Mouse (Mus musculus) layer of hippocampus, postnatal 10 days (tissue): ENCODE measurements around the gene Gga2. TPM values are rescaled to one million over a fixed set of nuclear protein-coding genes. Genes with fewer than 3 reads are reported as not detected.

ENCODE experiments used
- DNase-seq, 2 experiments: peaks; one replicate each; pipeline ENCODE4 v3.0.0; 2021; ENCODE audit warnings: low spot score in 2 of 2
- long read RNA-seq: library from polyadenylated mRNA; stranded (forward); transcript quantifications from one replicate; pipeline ENCODE4 v2.0.0, GENCODE M21; 2023
- total RNA-seq, 2 experiments: library from RNA; stranded (reverse); gene quantifications; 2 replicates each; pipeline ENCODE4 v1.2.3; 2021

The Gga2 gene
- total RNA-seq: 10 to 100 TPM; 34.1 to 36.0 TPM
- long read RNA-seq, full-length matches to known transcripts: 20 of 33 reads
- long read RNA-seq, partial matches to known transcripts: 6 of 33 reads
- long read RNA-seq, other reads (novel, unspliced or antisense): 7 of 33 reads

DNA sequence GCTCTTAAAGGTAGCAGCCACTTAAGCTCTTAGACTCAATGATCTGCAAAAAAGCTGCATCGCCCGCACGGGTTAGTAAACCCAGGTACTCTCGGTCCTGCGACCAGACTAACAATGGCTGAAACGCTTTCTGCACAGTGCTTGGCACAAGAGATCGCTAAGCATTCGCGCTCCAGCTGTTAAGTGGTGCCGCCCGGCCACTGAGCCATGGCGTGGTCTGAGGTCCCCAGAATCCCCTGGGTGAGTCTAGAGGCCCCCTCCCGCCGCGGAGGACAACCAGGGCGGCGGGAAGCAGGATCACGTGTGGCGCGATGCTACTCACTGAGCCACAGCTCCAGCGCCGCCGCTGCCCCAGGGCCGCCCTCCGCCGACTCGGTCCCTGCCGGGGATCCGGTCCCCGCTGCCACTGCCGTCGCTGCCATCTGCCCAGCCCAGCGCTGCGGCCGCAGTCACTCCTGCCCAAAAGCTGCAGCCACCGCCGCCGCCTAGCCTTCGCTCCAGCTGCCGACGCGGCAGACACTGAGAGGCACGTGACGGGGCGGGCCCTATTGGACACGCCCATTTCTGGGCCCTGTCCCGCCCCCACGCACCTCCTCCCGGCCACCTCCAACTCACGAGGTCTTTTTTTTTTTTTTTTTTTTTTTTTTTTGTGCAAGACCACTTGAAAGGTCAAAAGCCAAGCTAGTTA is at the start of gene Gga2:
TSS of gene Gga2 (minus strand) at position 556 of the 688 bp plus-strand sequence.
- DNase-seq: peak; percentile 82 to 90

DNA sequence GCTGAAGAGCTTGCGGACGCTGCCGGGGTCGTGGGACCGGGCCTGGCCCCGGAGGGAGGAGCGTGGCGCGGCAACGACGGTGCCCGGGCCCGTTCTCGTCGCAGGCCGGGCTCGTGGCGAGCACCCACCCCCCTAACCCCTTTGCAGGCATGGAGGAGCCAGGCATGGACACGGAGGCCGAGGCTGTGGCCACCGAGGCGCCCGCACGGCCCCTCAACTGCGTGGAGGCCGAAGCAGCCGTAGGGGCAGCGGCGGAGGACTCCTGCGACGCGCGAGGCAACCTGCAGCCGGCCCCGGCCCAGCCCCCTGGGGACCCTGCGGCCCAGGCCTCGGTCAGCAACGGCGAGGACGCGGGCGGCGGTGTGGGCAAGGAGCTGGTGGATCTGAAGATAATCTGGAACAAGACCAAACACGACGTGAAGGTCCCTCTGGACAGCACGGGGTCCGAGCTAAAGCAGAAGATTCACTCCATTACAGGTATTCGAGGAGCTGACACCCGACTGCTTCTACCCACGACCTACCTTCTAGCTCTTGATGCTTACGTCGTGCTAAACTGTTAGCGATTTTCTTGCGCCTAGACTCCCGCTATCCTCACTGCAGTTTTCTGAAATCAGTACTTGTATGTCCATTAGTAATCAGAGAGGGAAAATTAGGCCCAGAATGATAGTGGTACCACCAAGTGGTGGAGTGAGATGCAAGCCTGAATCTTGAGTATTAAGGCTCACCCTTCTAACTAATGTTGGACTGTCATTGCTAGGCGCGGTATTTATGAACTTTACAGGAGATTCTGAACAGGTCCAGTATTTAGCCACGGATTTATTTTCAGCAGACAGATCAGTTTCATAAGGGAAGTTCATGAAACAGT is 46.7 kb upstream of the Gga2 start:
- DNase-seq: peak in 1 of 2 experiments; percentile 23

- peak; percentile 95 to 97 for DNase-seq
These were observed 46.0 kb upstream of the Gga2 start, which contains the start of the genes Ubfd1 and Ears2 for GRCm38 (mm10) chr7:122066945-122067516. Gene Ubfd1, plus strand, starts transcription at chr7:122067175. Gene Ears2, minus strand, starts transcription at chr7:122067263.

GRCm38 (mm10) chr7:122066102-122066944 is 45.3 kb upstream of the Gga2 start:
- peak in 1 of 2 experiments; percentile 13 for DNase-seq

- no peak for DNase-seq
These were observed 44.6 kb upstream of the Gga2 start for GRCm38 (mm10) chr7:122065656-122066055.

DNA sequence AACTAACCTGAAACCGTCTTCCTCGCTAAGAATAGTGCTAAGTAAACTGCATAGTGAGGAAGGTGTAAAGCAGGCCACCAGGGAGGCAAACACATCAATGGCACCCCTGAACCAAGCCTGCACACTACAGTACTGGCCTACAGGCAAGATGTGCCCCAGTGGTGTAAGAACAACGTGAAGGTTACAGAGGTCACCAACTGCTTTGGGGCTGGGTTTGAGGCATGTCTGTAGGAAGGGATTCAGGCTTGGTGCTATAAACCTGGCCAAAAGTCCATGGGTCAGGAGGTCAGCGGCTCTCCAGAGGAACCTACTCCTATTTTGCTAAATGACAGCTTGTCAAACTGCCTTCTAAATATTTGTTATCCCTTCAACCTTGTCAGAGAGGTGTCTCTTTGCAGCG is 35.6 kb upstream of the Gga2 start:
- no peak for DNase-seq

DNA sequence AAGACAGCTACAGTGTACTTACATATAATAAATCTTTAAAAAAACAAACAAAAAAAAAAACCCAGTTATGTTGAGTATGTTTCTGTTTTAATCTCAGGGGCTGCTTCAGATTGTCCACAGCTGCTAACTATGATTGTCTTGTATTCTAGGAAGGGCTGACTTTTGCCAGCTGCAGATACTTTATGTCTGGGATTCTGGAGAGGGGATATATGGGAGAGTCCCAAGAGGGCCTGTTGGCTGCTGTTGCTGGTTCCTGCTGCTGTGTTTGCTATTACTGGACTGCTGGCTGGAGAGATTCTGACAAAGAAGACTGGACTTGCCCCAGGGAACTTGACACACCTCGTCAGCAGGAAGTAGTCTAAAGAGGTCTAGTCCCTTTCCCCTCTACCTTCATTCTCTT is 29.8 kb upstream of the Gga2 start:
- no peak for DNase-seq

DNA sequence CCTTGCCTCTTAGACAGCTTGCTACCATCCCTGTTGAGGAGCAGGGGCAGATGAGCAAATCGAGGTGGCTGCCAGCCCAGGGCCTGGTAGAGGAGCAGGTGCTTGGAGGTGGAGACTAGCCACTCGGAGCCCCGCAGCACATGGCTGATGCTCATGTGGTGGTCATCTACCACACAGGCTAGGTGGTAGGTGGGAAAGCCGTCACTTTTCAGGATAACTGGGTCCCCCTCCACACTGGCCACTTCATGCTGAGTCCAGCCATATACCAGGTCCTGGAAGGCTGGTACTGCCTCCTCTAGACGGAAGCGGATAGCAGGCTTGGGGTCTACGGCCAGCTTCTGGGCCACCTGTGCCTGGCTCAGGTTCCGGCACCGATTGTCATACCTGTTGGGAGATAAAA is 27.2 kb upstream of the Gga2 start:
- no peak for DNase-seq

GRCm38 (mm10) chr7:122046813-122047212 is 25.8 kb upstream of the Gga2 start:
- DNase-seq: no peak

- no peak for DNase-seq
These were observed 24.7 kb upstream of the Gga2 start for GRCm38 (mm10) chr7:122045711-122046110.

DNA sequence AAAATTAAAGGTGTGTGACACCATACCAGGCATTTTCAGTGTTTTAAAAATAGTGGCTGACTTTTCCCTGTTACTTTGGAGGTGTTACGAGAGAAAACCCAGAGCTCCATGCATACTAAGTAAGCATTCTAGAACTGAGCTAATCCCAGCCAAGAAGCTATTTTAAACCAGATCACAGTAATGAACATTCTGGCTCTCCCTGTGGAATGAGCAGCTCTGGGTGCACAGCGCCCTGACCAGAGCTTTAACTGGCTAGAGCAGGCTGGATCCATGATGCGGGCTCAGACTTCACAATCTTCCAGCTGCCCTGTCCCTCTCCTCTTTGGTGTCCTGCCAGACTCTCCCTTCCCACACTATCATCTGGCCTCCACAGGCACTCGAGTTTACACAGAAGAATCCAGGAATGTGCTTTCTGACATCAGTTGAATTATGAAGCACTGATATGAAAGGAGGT is 24.2 kb upstream of the Gga2 start:
- DNase-seq: no peak

DNA sequence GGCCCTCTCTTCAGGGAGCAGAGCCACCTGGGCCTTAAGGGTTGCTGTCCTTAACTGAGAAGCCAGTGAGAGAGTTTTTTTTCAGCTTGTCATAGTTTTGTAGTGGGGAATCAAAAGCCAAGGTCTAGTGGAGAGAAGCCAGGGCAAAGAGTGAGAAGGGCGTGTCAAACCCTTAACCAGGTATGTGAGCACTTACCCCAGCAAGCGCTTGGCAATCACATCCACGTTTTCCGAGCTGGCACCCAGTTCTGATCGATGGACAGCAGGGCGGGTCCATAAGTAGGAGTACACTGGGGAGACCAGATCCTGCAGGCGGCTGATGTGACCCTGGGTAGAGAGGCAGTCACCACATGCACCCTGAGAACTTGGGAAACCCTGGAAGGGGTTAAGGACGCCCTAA is 23.1 kb upstream of the Gga2 start:
- no peak for DNase-seq

DNA sequence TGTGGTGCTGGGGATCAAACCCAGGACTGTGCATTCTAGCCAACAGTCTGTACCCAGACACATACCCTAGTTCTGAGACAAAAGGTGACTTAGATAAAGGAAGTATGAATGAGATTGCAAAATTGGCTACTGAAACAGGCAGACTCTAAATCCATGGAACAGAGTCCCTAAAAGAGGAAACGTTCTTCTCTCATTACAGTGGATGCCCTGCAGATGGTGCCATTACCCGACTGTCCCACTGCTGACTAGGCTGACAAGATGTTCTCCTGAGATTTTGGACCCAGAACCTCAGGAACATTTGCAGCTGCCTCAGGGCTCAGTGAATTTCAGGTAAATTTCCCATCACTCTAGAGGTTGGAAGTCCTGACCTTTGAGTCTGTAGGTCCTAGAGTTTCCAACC is 13.3 kb upstream of the Gga2 start:
- DNase-seq: no peak

GRCm38 (mm10) chr7:122033371-122033770 is 12.3 kb upstream of the Gga2 start:
- no peak for DNase-seq

GRCm38 (mm10) chr7:122022131-122022530 is 1.1 kb upstream of the Gga2 start:
- DNase-seq: no peak

- DNase-seq: no peak
These were observed 752 bp downstream of the Gga2 start for GRCm38 (mm10) chr7:122020273-122020666.

- DNase-seq: peak in 1 of 2 experiments; percentile 24
These were observed 2.0 kb downstream of the Gga2 start for GRCm38 (mm10) chr7:122018978-122019377.

GRCm38 (mm10) chr7:122018247-122018646 is 2.8 kb downstream of the Gga2 start:
- no peak for DNase-seq

- DNase-seq: no peak
These were observed 5.3 kb downstream of the Gga2 start for GRCm38 (mm10) chr7:122015734-122016133.

DNA sequence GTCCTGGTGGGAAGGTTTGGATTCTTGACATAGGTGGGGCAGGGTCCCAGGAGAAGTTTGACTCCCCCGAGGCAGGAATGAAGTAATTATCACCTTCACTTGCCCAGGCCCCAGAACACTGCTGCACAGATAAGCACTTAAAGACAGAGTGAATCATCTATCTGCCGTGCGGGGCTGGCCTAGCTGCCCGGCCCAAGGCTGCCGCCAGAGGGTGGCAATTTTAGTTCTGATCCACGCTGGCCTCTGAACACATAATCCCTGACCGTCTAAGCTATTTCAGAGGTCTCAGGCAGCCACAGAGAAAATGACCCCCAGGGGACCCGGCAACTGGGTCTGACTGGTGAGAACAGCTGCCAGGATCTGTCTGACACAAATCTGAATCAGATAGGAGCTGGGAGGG is 5.9 kb downstream of the Gga2 start:
- no peak for DNase-seq

DNA sequence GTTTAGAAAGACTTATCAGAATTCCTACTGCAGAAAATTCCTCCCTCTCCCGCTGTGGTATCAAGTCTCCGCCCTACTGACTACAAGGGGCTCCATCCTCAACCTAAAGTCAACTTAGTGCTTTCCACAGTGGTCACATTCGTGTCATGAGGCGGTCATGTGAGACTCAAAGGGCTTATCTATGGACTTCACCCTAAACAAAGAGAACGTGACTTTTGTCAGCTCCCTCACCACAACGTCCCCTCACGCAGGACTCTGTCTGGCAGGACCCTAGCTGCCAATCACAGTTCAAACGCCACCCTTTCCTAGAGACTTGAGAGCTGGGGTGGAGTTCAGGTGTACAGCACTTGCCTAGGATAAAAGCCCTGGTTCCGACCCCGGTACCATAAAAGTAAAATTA is 8.1 kb downstream of the Gga2 start:
- DNase-seq: no peak
